Mouse (Mus musculus) midbrain, embryonic 13.5 days (tissue): ENCODE measurements around the gene Wfdc13. TPM values are rescaled to one million over a fixed set of nuclear protein-coding genes. Genes with fewer than 3 reads are reported as not detected.
"Not testable (repeated sequence)": the region's sequence is repeated elsewhere in the genome, so short reads cannot be mapped to it uniquely, and the experiment has no call there.

Experiments
- ATAC-seq: fragments of 200-750 bp; cut with Nextera tagmentation; 2 replicates; pipeline ENCODE4 v1.8.0; 2017; ENCODE audit warnings: mild to moderate bottlenecking, moderate TSS enrichment, moderate library complexity
- H3K27ac ChIP-seq: fragments of 300-500 bp; sonication (generic); 2 replicates; pipeline ENCODE4 v1.5.1; 2015; ENCODE audit warnings: inconsistent platforms, mild to moderate bottlenecking, moderate library complexity
- H3K27me3 ChIP-seq: fragments of 300-500 bp; sonication (generic); 2 replicates; pipeline ENCODE4 v1.6.1; 2015; ENCODE audit warnings: mild to moderate bottlenecking, inconsistent platforms
- H3K36me3 ChIP-seq: fragments of 300-500 bp; sonication (generic); 2 replicates; pipeline ENCODE4 v1.6.1; 2015; ENCODE audit warnings: mild to moderate bottlenecking, inconsistent platforms
- H3K4me1 ChIP-seq: fragments of 300-500 bp; sonication (generic); replicated peaks from 2 replicates; pipeline ENCODE4 v1.6.1; 2015; ENCODE audit warnings: inconsistent platforms
- H3K4me2 ChIP-seq: fragments of 300-500 bp; sonication (generic); replicated peaks from 2 replicates; pipeline ENCODE4 v1.6.1; 2015; ENCODE audit warnings: moderate library complexity, mild to moderate bottlenecking, inconsistent platforms
- H3K4me3 ChIP-seq: fragments of 300-500 bp; sonication (generic); replicated peaks from 2 replicates; pipeline ENCODE4 v1.5.1; 2015; ENCODE audit warnings: mild to moderate bottlenecking, inconsistent platforms
- H3K9ac ChIP-seq: fragments of 300-500 bp; sonication (generic); replicated peaks from 2 replicates; pipeline ENCODE4 v1.6.1; 2015; ENCODE audit warnings: mild to moderate bottlenecking, inconsistent platforms
- H3K9me3 ChIP-seq: fragments of 300-500 bp; sonication (generic); 2 replicates; pipeline ENCODE4 v1.6.1; 2016; ENCODE audit warnings: mild to moderate bottlenecking, inconsistent platforms
- WGBS: fragments of 180-500 bp; shearing (Covaris S2); methylation state at CpG from one replicate; pipeline ENCODE4 v1.1.7; 2015; 5-methylcytosine and 5-hydroxymethylcytosine counted together
- polyA plus RNA-seq: library from polyadenylated mRNA; unstranded; fragments of >200 nt; fragmentation: Nextera tagmentation; extraction: Ambion mirVana; gene quantifications from 2 replicates; pipeline ENCODE4 v1.2.1, GENCODE M21; 2015

Gene Wfdc13
- polyA plus RNA-seq, 1 experiment from 2014 or later = not detected

DNA sequence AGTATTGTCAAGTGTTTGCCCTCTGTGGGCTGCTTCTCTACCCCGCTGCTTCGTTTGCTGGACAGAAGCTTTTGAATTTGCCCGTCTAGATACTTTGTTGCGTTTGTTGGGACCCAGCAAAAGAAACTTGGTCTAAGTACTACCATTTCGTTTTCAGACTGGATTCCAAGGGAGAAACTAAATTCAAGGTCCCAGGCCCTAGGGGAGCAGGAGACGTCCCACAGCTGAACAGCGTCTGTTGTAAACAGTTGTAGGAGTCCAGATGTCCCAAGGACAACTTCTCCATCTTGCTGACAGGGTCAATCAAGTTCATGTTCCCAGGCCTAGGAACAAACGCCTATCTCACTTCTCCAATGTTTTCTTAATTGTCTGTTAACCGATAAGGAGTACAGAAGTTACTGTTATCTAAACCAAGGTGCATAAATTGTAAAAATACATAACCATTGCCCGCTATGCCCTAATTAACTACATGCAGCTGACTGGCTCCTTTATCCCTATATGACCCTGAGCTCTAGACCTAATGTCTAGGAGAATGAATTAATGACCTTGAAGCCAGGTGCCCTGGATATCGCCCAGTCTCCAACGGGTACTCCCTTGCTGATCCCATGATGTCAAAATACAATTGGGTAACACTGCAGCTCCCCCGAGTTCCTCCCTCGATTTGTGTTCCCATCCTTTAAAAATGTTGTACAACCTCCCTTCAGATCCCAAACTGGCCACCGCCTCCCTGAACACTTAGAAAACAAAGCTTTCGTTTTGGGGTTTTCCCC lies 7.8 kb upstream of the Wfdc13 start:
- Histone ChIP-seq H3K27ac (no peak overlapping the region), H3K9me3 (peaks cover 5% of the 10 kb centered on the region), H3K4me3 (no peak overlapping the region), H3K9ac (no peak overlapping the region), H3K36me3 (no peaks in the 10 kb centered on the region), H3K4me2 (no peak overlapping the region), H3K27me3 (no peaks in the 10 kb centered on the region), H3K4me1 (peaks cover 9% of the 10 kb centered on the region)
- WGBS = 87% methylated on average over 16 of the region's 16 CpGs
- no peak for ATAC-seq

DNA sequence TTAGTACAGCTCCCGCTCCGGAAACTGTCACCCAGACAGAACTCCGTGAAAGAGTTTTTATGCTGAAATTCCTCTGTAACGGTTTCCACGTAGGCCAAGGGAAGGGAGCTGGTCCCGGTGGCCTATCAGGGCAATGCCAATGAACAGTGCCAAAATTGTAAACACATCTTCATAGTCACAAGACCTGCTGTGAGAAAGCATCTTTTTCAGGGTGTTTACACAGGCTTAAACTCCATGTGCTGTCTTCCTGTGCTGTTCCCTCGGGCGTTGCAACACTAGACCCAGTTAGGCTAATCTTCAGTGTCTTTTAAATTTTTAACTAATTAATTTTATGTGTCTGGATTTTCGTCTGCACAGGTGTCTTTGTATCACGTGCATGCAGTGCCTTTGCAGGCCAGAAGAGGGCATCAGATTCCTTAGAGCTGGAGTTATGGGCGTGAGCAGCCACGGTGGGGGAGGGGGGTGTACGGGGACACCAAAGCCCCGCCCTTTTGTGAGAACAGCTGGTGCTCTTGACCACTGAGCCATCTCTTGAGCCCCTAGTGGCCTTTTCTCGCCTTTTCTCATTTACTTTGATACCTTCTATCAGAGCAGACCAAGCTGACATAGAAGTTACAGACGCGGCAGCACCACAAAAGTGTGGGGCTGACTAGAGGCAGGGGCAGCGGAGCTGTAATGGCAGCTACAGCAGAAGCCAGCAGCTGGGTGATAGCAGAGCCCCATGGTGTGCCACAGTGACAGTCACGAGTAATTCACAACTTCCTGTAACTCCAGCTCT lies 5.9 kb upstream of the Wfdc13 start:
- peak; percentile 69 for ATAC-seq
- WGBS = 23% methylated on average over 19 of the region's 19 CpGs
- Histone ChIP-seq H3K27me3 (no peaks in the 10 kb centered on the region), H3K27ac (no peak overlapping the region), H3K4me1 (peaks cover 9% of the 10 kb centered on the region), H3K36me3 (no peaks in the 10 kb centered on the region), H3K4me2 (peak overlapping the region; percentile 53), H3K9ac (no peak overlapping the region), H3K9me3 (peaks cover 5% of the 10 kb centered on the region; the same call in 1 of the 2 replicates), H3K4me3 (peak overlapping the region; percentile 31)

DNA sequence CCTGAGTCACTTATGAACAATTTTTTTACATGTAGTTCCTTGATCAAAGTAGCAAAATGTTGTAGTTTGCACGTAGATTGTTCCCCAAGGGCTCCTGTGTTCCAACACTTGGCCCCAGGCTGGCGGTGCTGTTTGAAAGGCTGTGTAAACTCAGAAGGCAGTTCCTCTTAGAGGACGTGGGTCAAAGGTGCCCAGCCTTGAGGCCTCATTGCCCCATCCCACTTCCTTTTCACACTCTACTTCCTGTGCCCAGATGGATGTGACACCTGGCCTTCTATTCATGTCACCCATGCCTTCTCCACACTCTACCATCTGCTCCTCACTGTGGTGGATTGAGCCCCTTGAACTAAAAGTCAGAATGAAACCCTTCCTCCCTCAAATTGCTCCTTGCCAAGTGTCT lies 5.0 kb upstream of the Wfdc13 start:
- 64% methylated on average over 3 of the region's 3 CpGs for WGBS

DNA sequence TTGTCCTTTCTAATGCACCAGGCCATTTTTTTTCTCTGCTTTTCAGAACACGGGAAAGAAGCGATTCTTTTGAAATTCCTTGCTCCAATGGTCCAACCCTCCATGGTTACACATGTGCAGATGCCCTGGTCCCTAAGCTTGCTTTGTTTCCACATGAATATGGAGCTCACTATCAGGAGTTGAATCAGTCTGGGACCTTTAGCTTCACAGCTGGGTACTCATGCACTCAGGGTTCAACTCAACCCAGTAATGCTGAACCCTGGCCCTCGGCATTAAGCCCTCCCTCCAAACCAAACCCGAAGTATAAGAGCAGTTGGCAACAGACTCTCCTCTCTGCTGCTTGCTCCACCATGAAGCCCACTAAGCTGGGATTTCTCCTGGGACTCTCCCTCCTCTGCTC lies 13.3 kb downstream of the Wfdc13 start, which contains the start of gene Spint4:
TSS of gene Spint4 (plus strand) at position 301 of the 400 bp plus-strand sequence.
- Histone ChIP-seq H3K4me1 (no peaks in the 10 kb centered on the region), H3K9me3 (no peaks in the 10 kb centered on the region), H3K4me3 (no peak within 1 kb of the TSS), H3K36me3 (no peaks in the 10 kb centered on the region), H3K9ac (no peak within 1 kb of the TSS), H3K4me2 (no peak within 1 kb of the TSS), H3K27me3 (no peaks in the 10 kb centered on the region), H3K27ac (no peak within 1 kb of the TSS)
- 67% methylated on average over 4 of the region's 4 CpGs for WGBS
- ATAC-seq = no peak

More for the DNA sequence above, 5.0 kb upstream of the Wfdc13 start:
- Histone ChIP-seq H3K9me3 (peaks cover 5% of the 10 kb centered on the region; the same call in 1 of the 2 replicates), H3K27ac (no peak overlapping the region), H3K9ac (no peak overlapping the region), H3K27me3 (no peaks in the 10 kb centered on the region), H3K4me2 (no peak overlapping the region), H3K4me1 (peaks cover 9% of the 10 kb centered on the region), H3K4me3 (no peak overlapping the region), H3K36me3 (no peaks in the 10 kb centered on the region)
- ATAC-seq = no peak

GRCm38 (mm10) chr2:164700959-164701358 lies 16.1 kb downstream of the Wfdc13 start:
- Histone ChIP-seq H3K27me3 (no peaks in the 10 kb centered on the region), H3K9ac (no peak overlapping the region), H3K4me2 (no peak overlapping the region), H3K36me3 (no peaks in the 10 kb centered on the region), H3K9me3 (no peaks in the 10 kb centered on the region), H3K27ac (no peak overlapping the region), H3K4me3 (no peak overlapping the region), H3K4me1 (no peaks in the 10 kb centered on the region)
- no peak for ATAC-seq
- WGBS = 83% methylated on average over 5 of the region's 5 CpGs

- Histone ChIP-seq H3K4me2 (no peak overlapping the region), H3K9me3 (no peaks in the 10 kb centered on the region), H3K36me3 (no peaks in the 10 kb centered on the region), H3K27ac (no peak overlapping the region), H3K9ac (no peak overlapping the region), H3K4me3 (no peak overlapping the region), H3K27me3 (no peaks in the 10 kb centered on the region), H3K4me1 (no peaks in the 10 kb centered on the region)
- WGBS = 90% methylated on average over 5 of the region's 5 CpGs
- ATAC-seq = no peak
Measured at GRCm38 (mm10) chr2:164701761-164702160, 16.9 kb downstream of the Wfdc13 start.

DNA sequence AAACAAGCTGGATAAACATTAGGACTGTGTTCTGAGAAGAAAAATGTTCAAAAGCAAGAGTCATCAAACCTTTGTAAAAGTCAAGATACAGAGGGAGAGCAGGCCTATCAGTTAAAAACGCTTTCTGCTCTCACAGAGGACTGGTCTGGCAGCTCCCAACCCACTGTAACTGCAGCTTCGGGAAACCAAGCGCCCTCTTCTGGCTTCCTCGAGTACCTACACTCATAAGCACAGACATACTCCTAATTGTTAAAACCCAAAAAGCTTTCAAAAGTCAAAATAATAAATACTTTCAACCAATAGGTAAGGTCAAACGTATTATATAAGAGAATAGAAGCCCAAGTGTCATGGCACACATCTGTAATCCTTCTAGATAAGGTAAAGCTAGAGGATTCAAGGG lies 19.3 kb downstream of the Wfdc13 start:
- no peaks in the 10 kb centered on the region for H3K27me3 ChIP-seq
- H3K9ac ChIP-seq = no peak overlapping the region
- H3K4me3 ChIP-seq = no peak overlapping the region
- no peaks in the 10 kb centered on the region for H3K4me1 ChIP-seq
- no peak for ATAC-seq
- H3K9me3 ChIP-seq = no peaks in the 10 kb centered on the region
- WGBS = 70% methylated on average over 5 of the region's 5 CpGs
- no peak overlapping the region for H3K27ac ChIP-seq
- no peak overlapping the region for H3K4me2 ChIP-seq
- no peaks in the 10 kb centered on the region for H3K36me3 ChIP-seq

GRCm38 (mm10) chr2:164705328-164705727 lies 20.4 kb downstream of the Wfdc13 start:
- Histone ChIP-seq H3K4me1 (no peaks in the 10 kb centered on the region), H3K36me3 (no peaks in the 10 kb centered on the region), H3K9me3 (no peaks in the 10 kb centered on the region), H3K27me3 (no peaks in the 10 kb centered on the region), H3K4me3 (no peak overlapping the region), H3K4me2 (no peak overlapping the region), H3K9ac (no peak overlapping the region), H3K27ac (no peak overlapping the region)
- 88% methylated on average over 6 of the region's 6 CpGs for WGBS
- ATAC-seq = no peak

DNA sequence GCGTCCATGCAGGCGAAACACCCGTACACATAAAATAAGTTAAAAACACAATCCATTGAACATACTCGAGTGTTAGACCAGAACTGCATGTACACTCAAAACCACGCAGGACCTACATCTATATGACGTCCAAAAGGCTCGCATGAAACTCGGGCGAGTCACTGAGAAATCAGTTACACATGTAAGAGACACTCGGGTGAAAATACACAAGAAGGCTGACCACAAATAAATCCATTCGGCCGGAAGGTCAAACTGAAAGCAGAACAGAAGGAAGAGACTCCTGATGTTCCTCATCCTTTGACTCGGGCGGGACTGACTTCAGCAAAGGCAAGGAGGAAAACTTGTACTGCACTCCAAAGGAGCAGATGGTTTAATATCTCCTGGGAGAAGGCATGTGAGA lies 21.1 kb downstream of the Wfdc13 start:
- no peak overlapping the region for H3K27ac ChIP-seq
- ATAC-seq = no peak
- no peaks in the 10 kb centered on the region for H3K36me3 ChIP-seq
- WGBS = 90% methylated on average over 14 of the region's 14 CpGs
- no peaks in the 10 kb centered on the region for H3K27me3 ChIP-seq
- H3K9ac ChIP-seq = no peak overlapping the region
- H3K9me3 ChIP-seq = no peaks in the 10 kb centered on the region
- no peak overlapping the region for H3K4me3 ChIP-seq
- H3K4me2 ChIP-seq = no peak overlapping the region
- no peaks in the 10 kb centered on the region for H3K4me1 ChIP-seq

DNA sequence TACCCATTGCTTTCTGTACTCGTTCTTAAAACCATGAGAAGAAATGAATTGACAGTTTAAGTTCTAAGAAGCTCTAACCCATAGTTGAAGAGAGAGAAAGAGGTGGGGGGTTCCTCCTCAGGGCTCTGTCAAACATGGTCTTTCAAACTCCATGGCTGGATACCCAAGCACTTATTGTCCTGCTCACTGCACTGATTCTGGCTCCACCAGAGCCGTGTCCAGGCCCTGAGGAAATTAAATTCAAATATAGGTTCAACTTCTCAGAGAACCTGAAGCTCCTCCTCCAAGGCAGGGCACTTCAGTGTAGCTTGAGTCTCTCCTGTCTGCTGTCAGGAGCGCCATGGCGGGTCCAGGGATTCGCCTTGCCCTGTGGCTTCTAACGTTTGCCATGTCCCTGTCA lies 30.1 kb downstream of the Wfdc13 start, which contains the start of gene Spint5:
TSS of gene Spint5 (plus strand) at position 301 of the 400 bp plus-strand sequence.
- WGBS = 79% methylated on average over 6 of the region's 6 CpGs
- H3K9ac ChIP-seq = no peak within 1 kb of the TSS
- H3K36me3 ChIP-seq = no peaks in the 10 kb centered on the region
- no peak for ATAC-seq
- no peaks in the 10 kb centered on the region for H3K4me1 ChIP-seq
- H3K27me3 ChIP-seq = no peaks in the 10 kb centered on the region
- no peak within 1 kb of the TSS for H3K4me2 ChIP-seq
- H3K4me3 ChIP-seq = no peak within 1 kb of the TSS
- H3K27ac ChIP-seq = no peak within 1 kb of the TSS
- H3K9me3 ChIP-seq = no peaks in the 10 kb centered on the region

DNA sequence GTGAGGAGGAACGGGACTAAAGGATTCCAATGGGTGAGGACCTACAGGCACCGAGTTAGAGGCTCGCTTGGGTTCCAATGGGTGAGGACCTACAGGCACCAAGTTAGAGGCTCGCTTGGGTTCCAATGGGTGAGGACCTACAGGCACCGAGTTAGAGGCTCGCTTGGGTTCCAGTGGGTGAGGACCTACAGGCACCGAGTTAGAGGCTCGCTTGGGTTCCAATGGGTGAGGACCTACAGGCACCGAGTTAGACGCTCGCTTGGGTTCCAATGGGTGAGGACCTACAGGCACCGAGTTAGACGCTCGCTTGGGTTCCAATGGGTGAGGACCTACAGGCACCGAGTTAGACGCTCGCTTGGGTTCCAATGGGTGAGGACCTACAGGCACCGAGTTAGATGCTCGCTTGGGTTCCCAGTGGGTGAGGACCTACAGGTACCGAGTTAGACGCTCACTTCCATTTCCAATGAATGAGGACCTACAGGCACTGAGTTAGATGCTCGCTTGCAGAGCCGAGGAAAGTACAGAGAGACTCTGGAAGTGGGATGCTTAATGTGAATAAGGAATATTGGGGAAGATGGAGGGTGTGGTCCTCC lies 31.4 kb downstream of the Wfdc13 start:
- not testable (repeated sequence) for ATAC-seq, H3K9me3 ChIP-seq, H3K4me2 ChIP-seq, H3K4me3 ChIP-seq, H3K27ac ChIP-seq, H3K36me3 ChIP-seq, H3K27me3 ChIP-seq, H3K4me1 ChIP-seq, H3K9ac ChIP-seq
- WGBS = 94% methylated on average over 23 of the region's 23 CpGs

DNA sequence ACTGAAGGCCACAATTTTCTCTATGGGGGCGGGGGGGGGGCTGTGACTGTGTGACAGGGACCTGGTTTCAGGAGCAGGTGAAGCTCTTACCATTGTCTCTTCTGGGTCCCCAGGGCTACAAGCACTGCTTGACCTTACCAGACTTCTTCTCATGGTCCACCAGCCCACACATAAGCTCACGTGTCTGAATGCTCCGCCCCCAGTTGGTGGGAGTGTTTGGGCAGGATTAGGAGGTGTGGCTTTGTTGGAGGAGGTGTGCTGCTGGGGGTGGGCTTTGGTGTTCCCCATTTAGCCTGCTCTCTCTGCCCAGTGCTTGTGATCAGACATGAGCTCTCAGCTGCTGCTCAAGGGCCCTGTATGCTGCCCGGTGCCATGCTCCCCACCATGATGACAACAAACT lies 38.4 kb downstream of the Wfdc13 start:
- Histone ChIP-seq H3K4me3 (no peak overlapping the region), H3K36me3 (no peaks in the 10 kb centered on the region), H3K27ac (no peak overlapping the region), H3K9me3 (no peaks in the 10 kb centered on the region), H3K4me1 (no peaks in the 10 kb centered on the region), H3K4me2 (no peak overlapping the region), H3K27me3 (no peaks in the 10 kb centered on the region), H3K9ac (no peak overlapping the region)
- 57% methylated on average over 4 of the region's 4 CpGs for WGBS
- ATAC-seq = no peak
